Mouse (Mus musculus) adrenal gland, postnatal 10 days (tissue): ENCODE results near the gene Bcl2l13. TPM values are rescaled to one million over a fixed set of nuclear protein-coding genes. Genes with fewer than 3 reads are reported as not detected.
A peak's percentile ranks its signal among the peaks of the same experiment; 100 is the strongest.
"Not testable (repeated sequence)": the region's sequence is repeated elsewhere in the genome, so short reads cannot be mapped to it uniquely, and the experiment has no call there.

Experiments used
- DNase-seq: peaks from one replicate; pipeline ENCODE4 v3.0.0; 2021; ENCODE audit warnings: mixed read lengths
- total RNA-seq, 2 experiments: library from RNA; stranded (reverse); gene quantifications; 2 replicates each; pipeline ENCODE4 v1.2.3; 2021

Gene Bcl2l13
- total RNA-seq, 2 experiments from 2014 or later: 91.5 to 95.8 TPM

DNA sequence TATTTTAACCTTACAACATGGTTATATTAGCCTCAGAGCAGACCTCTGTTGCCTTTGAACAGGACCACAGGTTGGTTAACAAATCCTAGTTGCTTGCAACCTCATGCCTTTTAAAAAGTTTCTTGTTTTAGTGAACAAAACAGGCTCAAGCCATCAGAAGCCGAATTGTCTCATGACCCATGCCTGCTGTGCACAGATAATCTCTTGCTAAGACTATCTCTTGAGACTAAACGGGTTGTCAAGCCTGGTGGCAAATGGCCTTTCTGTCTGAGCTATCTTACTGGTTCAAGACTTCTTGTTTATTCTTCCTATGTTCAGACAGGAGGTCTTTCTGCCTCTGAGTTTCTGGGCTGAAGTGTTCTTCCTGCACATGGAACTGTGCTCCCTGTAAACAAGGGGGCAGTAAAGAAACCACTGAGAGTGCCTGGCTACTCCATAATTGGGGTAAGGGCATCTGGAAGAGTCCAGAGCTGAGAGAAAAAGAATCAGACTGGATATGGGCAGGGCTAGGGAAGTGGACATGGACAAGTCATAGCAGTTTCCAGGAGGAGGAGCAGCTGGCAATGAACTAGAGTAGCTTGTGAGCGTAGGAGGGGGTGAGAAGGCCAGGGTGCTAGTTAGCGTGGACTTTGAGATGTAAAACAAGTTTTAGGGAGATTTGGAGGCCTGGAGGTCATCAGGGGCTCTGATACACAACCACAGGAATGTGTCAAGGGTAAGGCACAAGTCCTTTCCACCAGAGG, 5.0 kb upstream of the Bcl2l13 start:
- no peak for DNase-seq

DNA sequence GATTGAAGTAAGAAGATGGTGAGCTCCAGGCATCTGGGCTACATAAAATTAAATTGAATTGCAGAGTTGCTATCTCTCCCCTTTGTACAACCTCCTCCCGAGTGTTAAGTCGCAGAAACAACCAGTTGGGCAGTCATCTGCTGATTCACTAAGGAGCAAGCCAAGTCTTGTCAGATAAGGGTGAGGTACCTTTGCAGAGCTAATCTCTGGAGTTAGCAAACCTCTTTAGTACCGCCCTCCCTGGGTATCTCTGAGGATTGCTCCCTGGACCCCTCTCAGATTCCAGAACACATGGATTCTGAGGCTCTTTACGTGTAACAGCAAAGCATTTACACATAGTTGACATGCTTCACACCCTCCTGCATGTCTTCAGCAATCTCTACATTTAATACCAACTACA, 3.9 kb upstream of the Bcl2l13 start:
- no peak for DNase-seq

DNA sequence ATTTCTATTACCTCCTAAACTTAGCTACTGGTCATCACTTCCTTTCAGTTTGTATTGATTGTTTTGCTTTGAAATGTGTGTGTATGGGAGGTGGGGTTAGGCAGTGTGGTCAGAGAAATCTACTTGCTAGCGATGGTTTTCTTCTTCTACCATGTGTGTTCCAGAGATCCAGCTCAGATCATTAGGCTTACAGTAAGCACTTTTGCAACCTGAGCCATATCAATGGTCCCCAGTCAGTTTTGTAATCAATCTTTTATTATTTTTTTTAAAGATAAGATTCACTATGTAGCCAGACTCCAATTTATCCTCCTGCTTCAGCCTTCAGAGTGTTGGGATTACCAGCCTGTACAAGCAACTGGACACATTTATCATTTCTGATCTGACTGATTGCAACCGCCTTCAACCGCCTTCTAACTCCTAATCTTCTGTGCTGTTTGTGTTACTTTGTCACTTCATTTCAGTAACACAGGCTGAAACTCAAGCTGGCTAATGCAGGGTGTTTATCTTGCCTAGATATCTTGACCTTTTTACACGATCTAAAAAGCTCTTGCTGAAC, 1.2 kb upstream of the Bcl2l13 start:
- DNase-seq: no peak

DNA sequence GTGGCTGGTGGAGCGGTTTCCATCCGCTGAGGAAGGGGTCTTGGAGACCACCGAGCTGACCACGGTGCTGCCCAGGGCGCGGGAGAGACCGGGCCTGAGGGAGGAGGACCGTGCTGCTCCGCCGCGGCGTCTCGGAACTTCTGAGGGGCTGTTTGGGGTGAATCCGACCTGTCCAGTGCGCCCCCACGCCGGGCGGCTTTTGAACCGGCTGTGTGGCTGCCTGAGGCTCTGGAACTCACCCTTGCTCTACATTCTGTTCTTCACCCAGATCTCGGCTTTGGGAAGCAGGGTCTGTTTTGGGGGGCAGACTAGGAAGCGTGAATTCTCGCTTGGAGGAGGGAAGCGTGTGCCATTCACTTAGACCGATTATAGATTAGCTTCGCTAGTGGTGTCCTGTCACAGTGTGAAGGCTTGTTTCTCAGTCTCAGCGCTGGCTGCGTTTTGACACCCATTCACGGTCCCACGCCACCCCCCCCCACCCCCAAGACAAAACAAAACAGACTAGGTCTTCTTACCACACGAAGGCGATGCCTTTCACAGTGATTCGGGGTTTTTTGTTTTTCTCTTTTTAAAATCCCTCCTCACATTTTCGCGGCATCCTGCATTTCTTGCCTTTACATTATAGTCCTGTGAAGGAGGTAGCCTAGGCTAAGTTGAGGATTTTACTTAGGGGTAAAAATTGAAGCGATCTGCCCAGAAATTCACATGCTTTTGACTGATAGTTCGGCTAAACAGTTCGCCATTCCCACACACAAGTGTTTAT, 558 bp downstream of the Bcl2l13 start:
- DNase-seq: no peak

DNA sequence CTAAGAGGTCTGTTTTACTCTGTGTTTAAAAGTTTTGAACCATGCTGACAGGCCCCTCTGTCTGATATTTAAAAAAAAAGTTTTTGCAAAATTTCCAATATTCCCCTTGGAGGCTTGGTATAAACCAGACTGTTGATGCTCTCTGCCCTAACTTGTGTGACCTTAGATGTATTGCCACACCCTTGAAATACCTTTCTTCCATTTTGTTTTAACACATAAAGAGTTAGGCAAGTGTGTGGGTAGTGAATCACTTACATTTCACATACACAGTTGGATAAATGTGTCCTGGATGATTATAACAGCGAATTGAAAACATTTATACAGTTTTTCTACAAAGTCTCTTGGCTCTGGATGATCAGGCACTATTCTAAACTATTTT, 1.1 kb downstream of the Bcl2l13 start:
- no peak for DNase-seq

DNA sequence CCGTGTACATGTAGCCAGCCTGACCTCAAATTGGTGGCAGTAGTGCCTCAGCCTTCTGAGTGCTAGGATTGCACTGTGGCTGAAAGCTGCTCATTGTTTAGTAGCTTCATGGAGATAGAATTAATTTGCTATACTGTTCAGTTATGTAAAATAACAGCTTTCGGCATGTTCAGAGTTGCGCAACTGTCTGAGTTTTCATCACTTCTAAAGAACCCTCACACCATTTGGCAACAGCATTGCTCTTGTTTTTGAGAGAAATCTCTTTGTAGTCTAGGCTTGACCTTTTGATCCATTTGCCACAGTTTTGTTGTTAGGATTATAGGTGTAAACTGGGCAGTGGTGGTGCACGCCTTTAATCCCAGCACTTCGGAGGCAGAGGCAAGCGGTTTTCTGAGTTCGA, 4.2 kb downstream of the Bcl2l13 start:
- DNase-seq: no peak

DNA sequence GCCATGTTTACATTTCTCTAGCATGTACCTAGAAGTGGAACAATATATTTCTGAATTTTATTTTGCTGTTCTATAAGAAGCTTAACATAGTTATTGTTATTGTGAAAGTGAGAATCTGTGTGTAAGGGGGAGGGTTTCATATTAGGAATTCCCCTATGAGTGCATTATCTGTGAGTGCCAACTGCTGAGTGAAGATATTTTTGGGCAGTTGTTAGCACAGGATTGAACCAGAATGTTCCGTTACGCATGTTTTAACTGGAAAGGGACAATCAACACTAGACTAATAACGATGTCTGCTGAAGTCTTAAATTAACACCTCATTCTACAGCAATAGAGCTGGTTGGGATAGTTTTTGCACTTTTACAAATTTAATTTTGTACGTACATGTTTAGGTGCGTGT, 5.7 kb downstream of the Bcl2l13 start:
- no peak for DNase-seq

DNA sequence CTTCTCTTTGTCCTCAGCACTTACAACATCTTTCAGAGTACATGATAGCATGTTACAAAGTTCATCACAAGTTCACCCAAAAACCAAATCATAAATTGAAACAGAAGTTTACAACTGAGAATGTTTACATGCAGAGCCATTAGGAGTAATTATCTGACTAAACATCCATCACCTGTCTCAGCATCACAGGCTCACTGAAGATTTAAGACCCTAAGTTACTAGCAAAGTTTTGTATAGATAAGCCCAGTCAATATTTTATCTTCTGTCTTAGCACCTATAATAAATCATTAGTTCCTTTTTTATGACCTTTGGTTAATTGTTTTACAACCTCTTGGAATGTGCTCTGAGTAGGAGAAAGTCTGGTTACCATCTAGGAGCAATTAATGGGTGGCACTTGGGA, 14.7 kb downstream of the Bcl2l13 start:
- DNase-seq: not testable (repeated sequence)

DNA sequence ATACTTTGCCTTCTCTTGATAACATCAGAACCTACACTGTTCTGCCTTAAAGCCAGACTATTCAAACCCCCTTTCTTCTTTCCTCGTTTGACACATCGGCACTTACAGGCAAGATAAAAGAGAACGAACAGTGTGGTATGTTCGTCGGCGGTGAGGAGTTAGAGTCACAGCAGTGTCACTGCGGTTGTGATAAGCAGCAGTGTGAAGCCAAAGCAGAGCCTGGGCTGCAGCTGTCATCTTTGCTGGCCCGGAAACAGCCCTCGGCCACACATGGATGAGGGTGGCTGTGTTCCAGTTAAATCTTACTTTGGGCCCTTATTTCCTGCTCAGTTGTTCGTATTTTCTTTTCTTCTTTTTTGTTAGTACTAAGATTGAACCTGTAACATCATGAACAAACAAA, 18.4 kb downstream of the Bcl2l13 start:
- no peak for DNase-seq

DNA sequence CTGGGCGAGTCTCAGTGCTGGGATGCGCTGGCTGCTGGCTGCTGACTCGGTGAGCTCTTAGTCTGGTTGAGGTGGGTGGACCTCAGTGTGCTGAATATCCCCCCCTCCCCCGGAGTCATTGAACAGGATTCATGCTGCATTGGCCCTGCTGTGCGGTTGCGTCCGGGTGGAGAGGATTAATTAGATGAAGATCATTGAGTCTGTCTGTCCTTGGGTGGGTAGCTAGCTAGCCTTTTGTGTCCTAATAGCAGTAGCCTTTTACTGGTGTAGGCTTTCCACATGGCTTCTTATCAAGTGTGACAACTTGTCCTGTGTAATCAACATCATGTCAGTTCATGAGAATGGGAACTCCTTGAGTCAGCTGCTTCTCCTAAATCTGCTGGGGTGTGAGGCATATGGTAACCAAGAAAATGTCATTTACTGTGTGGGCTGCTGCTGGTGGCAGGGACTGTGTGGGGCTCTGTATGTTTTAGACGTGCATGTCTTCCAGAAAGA, 22.3 kb downstream of the Bcl2l13 start:
- no peak for DNase-seq

DNA sequence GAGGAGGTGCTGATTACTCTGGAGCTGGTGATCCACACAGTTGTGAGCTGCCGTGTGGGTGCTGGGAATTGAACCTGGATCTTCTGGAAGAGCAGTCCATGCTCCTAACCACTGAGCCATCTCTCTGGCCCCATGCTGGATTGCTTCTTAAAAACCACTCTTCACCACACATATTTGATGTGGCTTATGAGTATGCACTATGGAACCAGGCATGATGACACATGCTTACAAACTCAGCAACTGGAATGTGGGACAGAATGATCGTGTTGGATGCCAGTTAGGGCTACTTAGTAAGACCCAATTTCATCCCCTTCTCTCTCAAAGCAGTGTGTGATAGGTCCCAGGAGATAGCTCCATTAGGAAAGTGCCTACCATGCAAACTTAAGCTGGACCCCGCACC, 24.1 kb downstream of the Bcl2l13 start:
- no peak for DNase-seq

DNA sequence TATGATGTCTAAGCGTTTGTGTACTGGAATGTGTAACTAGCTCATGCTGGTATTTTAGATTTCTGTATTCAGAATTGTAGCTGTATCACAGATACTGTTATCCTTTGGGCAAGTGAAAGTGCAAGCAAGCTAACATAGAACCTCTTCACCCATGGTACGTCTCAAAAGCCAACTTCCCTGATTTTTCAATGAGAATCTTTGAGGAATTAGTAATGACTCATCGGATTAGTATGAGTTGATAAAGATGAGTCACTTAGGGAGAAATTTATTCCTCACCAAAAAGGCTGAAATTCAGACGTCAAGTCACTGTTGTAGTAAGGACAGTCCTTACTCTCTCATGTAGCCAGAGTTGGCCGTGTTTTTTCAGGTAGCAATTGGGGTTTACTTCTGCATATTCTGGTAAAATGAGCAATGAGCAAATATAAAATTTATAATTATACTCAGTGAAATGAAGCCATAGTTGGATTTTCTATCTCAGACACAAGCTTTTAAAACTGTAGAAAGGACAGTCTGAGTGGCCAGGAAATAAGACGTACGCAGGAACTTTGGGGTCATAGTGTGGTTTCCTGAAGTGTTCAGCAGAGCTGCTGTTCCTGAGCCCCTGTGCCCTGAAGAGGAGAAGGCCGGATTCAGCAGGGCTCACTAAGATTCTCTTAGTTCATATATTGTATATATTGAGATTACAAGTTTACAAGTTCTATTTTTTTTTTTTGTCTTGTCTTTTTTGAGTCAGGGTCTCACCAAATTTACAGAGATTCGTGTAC, 30.2 kb downstream of the Bcl2l13 start:
- no peak for DNase-seq

DNA sequence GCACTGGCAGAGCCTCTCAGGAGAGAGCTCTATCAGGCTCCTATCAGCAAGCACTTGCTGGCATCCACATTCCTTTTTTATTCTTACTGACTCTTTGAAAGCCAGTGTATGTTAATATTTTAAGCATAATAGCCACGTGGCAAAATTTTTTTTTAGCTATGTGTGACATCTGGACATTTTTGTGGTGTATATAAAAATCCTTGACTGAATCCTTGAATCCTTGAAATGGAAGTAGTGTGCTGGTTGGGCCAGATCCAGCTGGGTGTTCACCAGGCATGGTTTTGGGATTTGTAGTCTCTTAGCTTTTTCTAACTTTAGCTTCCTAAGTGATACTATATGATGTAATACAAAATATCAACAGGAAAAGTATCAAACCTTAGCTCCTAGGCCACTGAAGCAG, 32.8 kb downstream of the Bcl2l13 start:
- DNase-seq: peak; percentile 46

DNA sequence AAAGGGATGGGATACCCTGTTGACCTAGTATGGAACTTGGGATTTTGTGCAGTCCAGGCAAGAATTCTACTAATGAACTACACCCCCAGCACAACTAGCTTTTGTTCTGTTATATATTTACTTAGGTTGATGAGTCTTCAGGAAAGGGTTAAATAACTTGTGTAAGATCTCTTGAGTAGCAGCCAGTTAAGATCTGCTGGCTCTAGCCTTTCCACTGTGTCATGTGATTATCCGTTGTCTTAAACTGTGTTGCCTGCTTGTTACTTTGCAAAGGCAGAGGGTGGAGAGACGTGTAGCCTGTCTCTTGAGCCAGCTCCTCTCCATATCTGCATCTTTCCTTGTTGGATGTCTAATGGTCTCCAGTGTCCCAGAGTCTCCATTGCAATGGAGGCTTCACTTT, 35.3 kb downstream of the Bcl2l13 start:
- no peak for DNase-seq

DNA sequence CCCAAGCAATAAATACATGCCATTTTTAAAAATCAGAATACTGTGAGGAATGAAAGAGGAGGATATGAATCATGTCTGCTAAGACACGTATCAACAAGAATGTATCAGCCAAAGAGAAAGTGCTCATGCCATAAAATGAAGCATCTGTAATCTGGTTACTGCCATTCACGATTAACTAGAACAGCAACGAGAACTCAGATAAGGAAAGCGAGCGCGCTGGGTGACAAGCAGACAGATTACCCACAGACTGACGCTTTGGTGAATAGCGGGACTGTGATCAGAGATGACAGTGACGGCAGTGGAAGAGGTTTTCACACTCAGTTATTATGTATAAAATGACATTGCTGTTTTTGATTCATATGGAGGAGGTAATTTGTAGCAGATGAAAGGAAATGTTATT, 37.9 kb downstream of the Bcl2l13 start:
- DNase-seq: no peak

DNA sequence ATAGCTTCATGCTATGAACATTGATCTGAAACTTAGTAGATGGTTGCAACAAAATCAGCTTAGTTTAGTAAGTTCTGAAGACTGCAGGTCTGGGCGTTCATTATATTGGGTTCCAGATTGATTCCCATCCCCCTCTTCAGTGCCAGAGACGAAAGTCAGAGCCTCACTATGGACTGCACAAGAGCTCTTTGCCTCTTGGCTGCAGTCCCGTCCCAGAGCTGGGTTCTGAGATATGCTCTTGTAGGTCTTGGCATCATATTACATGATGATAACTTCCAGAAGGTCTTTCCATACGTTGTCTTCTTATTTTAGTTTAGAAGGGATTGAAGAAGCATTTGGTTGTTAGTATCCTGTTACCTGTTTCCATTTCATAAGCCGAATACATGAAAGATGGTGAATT, 43.0 kb downstream of the Bcl2l13 start:
- DNase-seq: no peak

DNA sequence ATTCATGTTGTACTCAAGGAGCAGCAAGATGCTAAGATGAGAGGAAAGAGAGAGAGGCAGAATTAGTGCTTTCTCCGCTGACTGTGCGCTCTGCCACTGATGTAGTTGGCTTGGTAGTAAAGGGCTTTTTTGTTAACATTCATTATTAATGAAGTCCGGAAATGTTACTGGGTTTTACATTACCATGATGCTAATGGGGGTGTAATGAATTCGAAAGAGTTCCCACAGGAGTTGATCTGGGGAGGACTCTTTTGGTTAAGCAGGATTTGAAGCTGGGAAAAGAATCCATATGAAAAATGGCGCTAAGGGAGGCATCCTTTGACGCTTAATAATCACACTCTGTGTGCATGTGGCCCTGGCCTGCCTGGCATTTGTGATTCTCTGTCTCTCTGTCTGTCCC, 48.4 kb downstream of the Bcl2l13 start:
- no peak for DNase-seq

DNA sequence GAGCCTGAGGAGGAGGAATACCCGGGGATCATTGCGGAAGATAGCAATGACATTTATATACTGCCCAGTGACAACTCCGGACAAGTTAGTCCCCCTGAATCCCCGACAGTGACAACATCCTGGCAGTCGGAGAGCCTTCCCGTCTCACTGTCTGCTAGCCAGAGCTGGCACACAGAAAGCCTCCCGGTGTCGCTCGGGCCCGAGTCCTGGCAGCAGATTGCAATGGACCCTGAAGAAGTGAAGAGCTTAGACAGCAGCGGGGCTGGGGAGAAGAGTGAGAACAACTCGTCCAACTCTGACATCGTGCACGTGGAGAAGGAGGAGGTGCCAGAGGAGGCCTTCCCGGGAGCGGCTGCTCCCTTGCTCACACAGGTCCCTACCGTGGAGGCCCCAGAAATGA, 50.7 kb downstream of the Bcl2l13 start:
- no peak for DNase-seq

DNA sequence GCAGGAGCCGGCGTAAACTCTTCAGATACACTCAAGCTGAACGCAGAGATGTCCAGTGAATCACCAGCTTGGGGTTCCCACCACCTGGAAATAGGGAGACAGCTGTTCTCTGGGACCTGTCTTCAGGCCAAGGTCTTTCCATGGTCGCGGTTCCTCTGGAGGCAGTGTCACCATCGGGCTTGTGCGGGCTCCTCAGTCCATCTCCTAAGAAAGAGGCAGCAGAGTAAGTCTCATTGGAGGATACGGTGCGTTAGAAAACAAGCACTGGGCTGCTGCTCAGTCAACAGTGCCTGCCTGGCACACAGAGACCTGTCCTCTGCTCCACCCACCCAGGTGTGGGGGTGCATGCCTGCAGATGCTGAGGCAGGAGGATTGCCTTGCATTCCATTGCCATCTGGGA, 58.1 kb downstream of the Bcl2l13 start:
- DNase-seq: no peak

DNA sequence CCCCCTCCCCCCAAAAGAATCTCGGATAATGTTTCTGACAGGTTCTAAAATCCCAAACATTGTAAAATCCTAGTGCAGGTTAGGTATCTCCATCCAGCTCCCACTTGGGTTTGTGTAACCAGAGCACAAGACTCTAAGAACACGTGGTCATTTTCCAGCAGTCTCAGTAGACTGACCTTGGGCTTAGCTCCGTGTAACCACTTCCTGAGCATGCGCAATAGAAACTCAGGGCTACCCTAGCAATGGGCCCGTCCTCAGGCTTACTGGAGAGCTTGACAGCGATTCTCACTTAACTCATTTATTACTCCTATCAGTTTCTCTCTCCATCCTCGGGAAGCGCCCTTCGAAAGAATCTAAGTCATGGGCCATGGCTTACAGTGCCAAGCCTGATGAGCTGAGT, 58.5 kb downstream of the Bcl2l13 start:
- DNase-seq: no peak

DNA sequence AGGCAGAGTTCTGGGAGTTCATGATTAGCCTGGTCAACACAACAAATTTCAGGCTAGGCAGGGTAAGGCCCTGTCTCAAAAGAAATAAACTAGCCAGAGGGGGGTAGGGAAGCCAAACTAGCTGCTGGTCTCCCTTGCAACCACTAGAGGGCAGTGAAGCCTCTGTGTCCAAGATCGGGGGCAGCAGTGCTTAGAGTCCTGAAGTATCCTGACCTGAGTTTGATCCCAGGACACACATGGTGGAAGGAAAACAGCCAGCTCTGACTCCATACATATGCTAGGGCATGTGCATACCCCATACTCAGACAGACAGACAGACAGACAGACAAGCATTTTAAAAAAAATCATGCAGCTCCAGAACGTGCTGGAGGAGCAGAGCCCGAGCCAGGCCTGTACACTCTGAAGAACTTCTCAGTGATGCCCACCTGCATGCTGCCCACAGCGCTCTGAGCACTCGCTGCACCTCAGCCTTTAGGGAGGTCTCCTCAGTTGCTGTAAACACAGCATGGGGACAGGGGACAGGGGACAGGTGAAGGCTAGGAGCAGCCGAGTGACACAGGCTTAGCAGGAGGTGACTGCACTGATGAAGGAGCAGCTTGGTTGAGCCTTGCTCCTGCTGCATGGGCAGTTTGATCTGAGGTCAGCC, 62.3 kb downstream of the Bcl2l13 start:
- DNase-seq: peak; percentile 59
